Mouse (Mus musculus) intestine, embryonic 15.5 days (tissue): ENCODE results near the gene Got1. TPM values are rescaled to one million over a fixed set of nuclear protein-coding genes. Genes with fewer than 3 reads are reported as not detected.
A peak's percentile ranks its signal among the peaks of the same experiment; 100 is the strongest.

Source experiments
- ATAC-seq: fragments of 200-750 bp; cut with Nextera tagmentation; 2 replicates; pipeline ENCODE4 v1.8.0; 2017; ENCODE audit warnings: moderate TSS enrichment, moderate library complexity
- H3K27ac ChIP-seq: fragments of 300-500 bp; sonication (generic); 2 replicates; pipeline ENCODE4 v1.5.1; 2015; ENCODE audit warnings: mild to moderate bottlenecking, inconsistent platforms
- H3K27me3 ChIP-seq: fragments of 300-500 bp; sonication (generic); replicated peaks from 2 replicates; pipeline ENCODE4 v1.6.1; 2015; ENCODE audit warnings: inconsistent platforms
- H3K36me3 ChIP-seq: fragments of 300-500 bp; sonication (generic); 2 replicates; pipeline ENCODE4 v1.6.1; 2015; ENCODE audit warnings: inconsistent platforms
- H3K4me1 ChIP-seq: fragments of 300-500 bp; sonication (generic); replicated peaks from 2 replicates; pipeline ENCODE4 v1.6.1; 2015; ENCODE audit warnings: inconsistent platforms
- H3K4me2 ChIP-seq: fragments of 300-500 bp; sonication (generic); replicated peaks from 2 replicates; pipeline ENCODE4 v1.6.1; 2015; ENCODE audit warnings: mild to moderate bottlenecking, inconsistent platforms
- H3K4me3 ChIP-seq: fragments of 300-500 bp; sonication (generic); replicated peaks from 2 replicates; pipeline ENCODE4 v1.5.1; 2015; ENCODE audit warnings: inconsistent platforms
- H3K9ac ChIP-seq: fragments of 300-500 bp; sonication (generic); 2 replicates; pipeline ENCODE4 v1.6.1; 2015; ENCODE audit warnings: inconsistent platforms
- H3K9me3 ChIP-seq: fragments of 300-500 bp; sonication (generic); 2 replicates; pipeline ENCODE4 v1.6.1; 2016; ENCODE audit warnings: inconsistent platforms
- WGBS: fragments of 180-500 bp; shearing (Covaris S2); methylation state at CpG from one replicate; pipeline ENCODE4 v1.1.7; 2015; 5-methylcytosine and 5-hydroxymethylcytosine counted together
- polyA plus RNA-seq: library from polyadenylated mRNA; unstranded; fragments of >200 nt; fragmentation: Nextera tagmentation; extraction: Ambion mirVana; gene quantifications from 2 replicates; pipeline ENCODE4 v1.2.1, GENCODE M21; 2015

Got1 gene
- polyA plus RNA-seq: 58.7 and 60.7 TPM in 2 replicates

DNA sequence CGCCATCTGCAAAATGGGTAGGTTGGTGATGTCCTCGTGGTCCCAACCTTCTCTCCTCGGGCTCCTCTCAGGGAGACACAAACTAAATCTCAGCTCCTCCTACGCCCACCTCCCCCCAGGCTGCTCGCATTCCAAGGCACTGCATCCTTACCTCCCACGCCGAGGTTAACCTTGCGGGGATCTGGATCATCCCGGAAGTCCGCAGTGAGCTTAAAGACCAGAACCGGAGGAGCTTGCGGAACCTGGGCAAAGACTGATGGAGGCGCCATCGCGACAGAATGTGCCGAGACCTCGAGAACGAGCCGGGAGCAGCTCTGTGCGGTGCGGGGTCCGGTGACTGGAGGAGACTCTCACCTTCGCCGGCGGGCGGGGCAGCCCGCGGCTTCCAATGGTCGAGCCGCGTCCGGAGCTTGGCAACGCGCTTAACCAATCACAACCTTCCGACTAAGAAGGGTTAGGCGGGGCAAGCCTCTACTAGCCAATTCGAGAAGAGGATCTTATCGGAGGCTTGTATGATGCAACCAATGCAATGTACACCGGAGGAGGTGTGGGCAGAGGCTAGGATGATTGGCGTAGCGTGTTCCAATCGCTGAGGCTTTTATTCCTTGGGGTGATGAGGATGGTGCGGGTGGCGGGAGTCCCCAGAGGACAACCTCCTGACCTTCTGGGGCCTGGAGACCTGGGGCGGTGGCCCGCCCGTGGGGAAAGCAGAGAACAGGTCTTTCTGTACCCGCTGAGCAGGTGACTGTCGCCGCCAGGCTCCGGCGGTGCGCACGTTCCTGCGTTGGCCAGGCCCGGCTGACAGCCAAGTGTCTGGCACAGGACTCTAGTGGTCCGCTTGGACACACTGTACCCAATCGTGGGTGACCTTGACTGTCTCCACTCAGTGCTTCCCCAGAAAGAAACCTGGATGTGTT is at the start of gene Got1:
Got1 (minus strand) TSS at position 419 of the 917 bp plus-strand sequence.
- peaks cover 21% of the 10 kb centered on the region for H3K4me1 ChIP-seq
- H3K4me3 ChIP-seq: peak within 1 kb of the TSS; percentile 67
- no peaks in the 10 kb centered on the region for H3K9me3 ChIP-seq
- under 1% methylated on average over 58 of the region's 58 CpGs for WGBS
- peak within 1 kb of the TSS; percentile 48; the same call in 1 of the 2 replicates for H3K27ac ChIP-seq
- peak within 1 kb of the TSS; percentile 82 for H3K4me2 ChIP-seq
- H3K27me3 ChIP-seq: no peaks in the 10 kb centered on the region
- ATAC-seq: peak; percentile 99
- H3K36me3 ChIP-seq: no peaks in the 10 kb centered on the region
- H3K9ac ChIP-seq: peak within 1 kb of the TSS; percentile 56

DNA sequence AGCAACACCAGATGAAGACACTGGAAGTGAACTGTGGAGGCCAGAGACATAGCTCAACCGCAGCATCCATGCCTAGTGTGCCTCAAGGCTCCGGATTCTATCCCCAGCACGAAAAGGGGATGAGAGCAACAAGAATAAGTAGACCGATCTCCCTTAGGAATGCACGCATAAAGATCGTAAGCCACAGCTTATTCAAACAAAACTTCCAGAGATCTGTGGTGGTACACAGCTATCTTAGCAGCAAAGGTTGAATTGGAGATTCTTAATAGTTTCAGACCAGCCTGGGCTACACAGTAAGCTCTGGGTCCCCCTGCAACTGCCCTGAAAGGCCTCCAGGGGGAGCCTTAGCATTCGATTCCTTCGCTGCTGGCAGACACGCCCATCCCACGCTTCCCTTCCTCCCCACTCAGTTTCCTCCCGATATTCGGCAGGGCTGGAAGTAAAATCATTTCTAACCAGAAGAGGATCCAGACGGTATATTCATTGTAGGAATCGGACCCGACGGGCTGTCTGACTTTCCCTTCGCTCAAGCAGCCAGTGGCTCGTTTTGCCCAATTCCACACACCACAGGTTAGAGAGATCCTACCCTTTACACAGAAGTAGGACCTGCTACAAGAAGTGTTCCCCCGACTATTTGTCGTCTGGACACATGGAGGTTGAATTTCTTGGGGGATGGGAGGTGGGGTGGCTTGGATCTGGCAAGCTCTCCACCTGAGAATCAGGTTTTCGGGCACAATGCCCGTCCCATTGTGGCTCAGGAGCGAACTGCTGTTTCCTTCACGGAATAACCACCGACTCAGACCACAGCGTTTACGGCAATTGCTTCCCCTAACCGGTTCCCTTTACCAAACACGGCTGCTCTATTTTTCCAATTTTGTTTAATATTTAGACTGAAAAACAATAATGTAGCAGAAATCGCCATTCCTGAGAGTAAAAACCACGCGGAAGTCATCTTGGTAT is 46.7 kb upstream of the Got1 start:
- peak overlapping the region; percentile 42 for H3K9ac ChIP-seq
- 11% methylated on average over 32 of the region's 32 CpGs for WGBS
- H3K4me1 ChIP-seq: 0 out of 2 replicates have a peak, but pooled peaks cover 6% of the 10 kb centered on the region
- ATAC-seq: peak; percentile 91
- H3K27ac ChIP-seq: 0 out of 2 replicates have a peak overlapping the region, but pooled peaks have one; percentile 36
- peaks cover 11% of the 10 kb centered on the region for H3K27me3 ChIP-seq
- peak overlapping the region; percentile 87 for H3K4me2 ChIP-seq
- peak overlapping the region; percentile 39 for H3K4me3 ChIP-seq
- H3K9me3 ChIP-seq: no peaks in the 10 kb centered on the region
- H3K36me3 ChIP-seq: no peaks in the 10 kb centered on the region

DNA sequence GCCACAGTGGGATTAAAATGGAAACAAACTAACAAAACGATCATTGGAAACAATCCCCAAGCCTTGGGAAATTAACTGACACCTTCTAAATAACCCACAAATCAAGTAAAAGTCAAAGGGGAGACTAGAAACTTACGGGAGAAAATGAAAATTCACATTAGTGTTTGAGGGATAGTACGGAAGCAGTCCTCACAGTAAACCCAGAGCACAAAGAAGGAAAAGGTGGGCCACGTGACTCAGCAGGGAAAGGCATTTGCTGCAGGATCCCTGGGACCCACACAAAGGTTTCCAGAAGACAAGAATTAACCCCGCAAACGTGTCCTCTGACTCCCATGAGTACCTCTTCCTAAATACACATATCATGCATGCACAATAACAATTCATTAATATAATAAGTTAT is 44.7 kb upstream of the Got1 start:
- no peak overlapping the region for H3K4me3 ChIP-seq
- H3K4me2 ChIP-seq: no peak overlapping the region
- WGBS: 66% methylated on average over 6 of the region's 6 CpGs
- no peak overlapping the region for H3K9ac ChIP-seq
- peaks cover 11% of the 10 kb centered on the region; the same call in 1 of the 2 replicates for H3K27me3 ChIP-seq
- no peak overlapping the region for H3K27ac ChIP-seq
- ATAC-seq: no peak
- no peaks in the 10 kb centered on the region for H3K9me3 ChIP-seq
- H3K36me3 ChIP-seq: no peaks in the 10 kb centered on the region
- peaks cover 13% of the 10 kb centered on the region for H3K4me1 ChIP-seq

DNA sequence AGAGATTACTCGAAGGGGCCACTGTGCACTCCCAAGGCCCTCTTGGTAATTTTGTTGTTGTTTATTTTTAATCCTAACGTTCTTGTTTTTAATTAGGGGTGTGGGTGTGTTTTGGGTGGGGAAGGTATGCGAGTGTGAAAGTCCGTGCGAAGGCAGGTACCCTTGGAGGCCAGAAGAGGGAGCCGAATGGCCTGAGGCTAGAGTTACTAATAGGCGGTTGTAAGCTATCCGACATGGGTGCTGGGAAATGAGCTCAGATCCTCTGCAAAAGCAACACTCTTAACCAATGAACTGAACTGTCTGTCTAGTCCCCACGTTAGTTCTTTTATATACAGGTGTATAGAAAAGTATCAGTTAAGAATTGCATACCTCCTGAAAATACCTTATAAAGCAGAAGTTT is 43.9 kb upstream of the Got1 start:
- no peak overlapping the region for H3K9ac ChIP-seq
- no peak overlapping the region for H3K4me2 ChIP-seq
- H3K27ac ChIP-seq: no peak overlapping the region
- H3K4me3 ChIP-seq: no peak overlapping the region
- 64% methylated on average over 9 of the region's 9 CpGs for whole genome bisulfite sequencing
- H3K36me3 ChIP-seq: no peaks in the 10 kb centered on the region
- no peak for ATAC-seq
- peaks cover 11% of the 10 kb centered on the region; the same call in 1 of the 2 replicates for H3K27me3 ChIP-seq
- H3K4me1 ChIP-seq: peaks cover 21% of the 10 kb centered on the region
- H3K9me3 ChIP-seq: no peaks in the 10 kb centered on the region

DNA sequence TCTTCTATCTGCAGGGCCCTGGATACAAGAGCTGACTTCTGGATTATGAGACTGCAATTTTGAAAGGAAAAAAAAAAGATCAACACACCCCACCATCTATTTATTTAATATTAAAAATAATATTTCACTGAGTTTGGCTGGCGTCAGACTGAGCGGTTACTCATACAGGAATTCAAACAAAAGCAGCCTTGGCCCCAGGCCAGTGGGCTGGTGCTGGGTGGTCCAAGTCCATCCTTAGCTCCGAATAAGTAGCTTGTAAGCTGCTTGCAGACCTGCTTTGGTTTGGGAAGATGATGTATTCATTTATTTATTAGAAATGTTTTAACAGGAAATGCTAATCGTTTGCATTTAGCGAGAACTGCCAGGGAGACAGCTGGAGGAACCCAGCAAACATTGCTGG is 38.8 kb upstream of the Got1 start:
- Histone ChIP-seq H3K36me3 (no peaks in the 10 kb centered on the region), H3K27me3 (no peaks in the 10 kb centered on the region), H3K4me3 (no peak overlapping the region), H3K9ac (no peak overlapping the region), H3K9me3 (no peaks in the 10 kb centered on the region), H3K4me2 (no peak overlapping the region), H3K27ac (peak overlapping the region; percentile 61), H3K4me1 (peaks cover 20% of the 10 kb centered on the region)
- ATAC-seq: peak; percentile 82
- 36% methylated on average over 5 of the region's 5 CpGs for WGBS

DNA sequence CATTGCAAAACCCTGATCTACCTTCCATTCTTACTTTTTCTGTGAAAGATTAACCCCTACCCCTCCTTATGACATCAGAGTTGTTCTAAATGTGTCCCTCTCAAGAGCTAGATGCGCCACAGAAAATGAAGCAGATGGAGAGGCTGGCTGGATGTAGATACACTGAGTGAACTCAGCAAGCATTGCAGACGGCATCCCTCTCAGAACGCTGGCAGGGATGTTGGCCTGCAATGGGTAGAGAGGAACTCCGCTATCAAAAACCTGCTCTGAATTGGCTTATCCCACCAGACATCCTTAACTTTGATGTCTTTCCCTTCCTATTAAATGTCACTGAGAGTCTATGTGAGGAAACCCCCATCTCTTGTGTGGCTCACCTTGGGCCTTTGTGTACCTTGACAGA is 37.4 kb upstream of the Got1 start:
- no peak overlapping the region for H3K27ac ChIP-seq
- H3K9me3 ChIP-seq: no peaks in the 10 kb centered on the region
- no peak overlapping the region for H3K9ac ChIP-seq
- no peak overlapping the region for H3K4me3 ChIP-seq
- H3K4me2 ChIP-seq: no peak overlapping the region
- no peaks in the 10 kb centered on the region for H3K36me3 ChIP-seq
- H3K27me3 ChIP-seq: no peaks in the 10 kb centered on the region
- no peak for ATAC-seq
- peaks cover 20% of the 10 kb centered on the region for H3K4me1 ChIP-seq
- 82% methylated on average over 4 of the region's 4 CpGs for WGBS

DNA sequence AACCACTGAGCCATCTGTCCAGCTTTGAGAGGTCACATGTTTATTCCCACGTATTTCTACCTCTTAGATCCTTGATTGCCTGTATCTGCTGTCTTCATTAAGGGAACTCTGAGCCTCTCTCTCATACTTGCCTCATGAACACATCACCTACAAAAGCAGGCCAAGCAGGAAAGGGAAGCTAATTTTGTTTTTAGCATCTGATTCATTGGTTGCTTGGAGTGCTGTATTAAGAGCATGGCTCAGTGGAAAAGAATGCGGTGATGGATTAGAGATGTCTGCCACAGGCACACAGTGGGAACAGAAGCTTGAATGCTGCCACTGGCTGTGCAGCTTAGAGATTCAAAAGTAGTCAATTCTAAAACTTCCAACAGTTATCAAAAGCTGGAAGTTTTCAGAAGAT is 35.8 kb upstream of the Got1 start:
- ATAC-seq: no peak
- Histone ChIP-seq H3K27me3 (no peaks in the 10 kb centered on the region), H3K4me1 (peaks cover 17% of the 10 kb centered on the region), H3K4me2 (no peak overlapping the region), H3K27ac (0 out of 2 replicates have a peak overlapping the region, but pooled peaks have one; percentile 58), H3K9ac (no peak overlapping the region), H3K36me3 (no peaks in the 10 kb centered on the region), H3K9me3 (no peaks in the 10 kb centered on the region), H3K4me3 (no peak overlapping the region)
- 82% methylated on average over 2 of the region's 2 CpGs for WGBS

DNA sequence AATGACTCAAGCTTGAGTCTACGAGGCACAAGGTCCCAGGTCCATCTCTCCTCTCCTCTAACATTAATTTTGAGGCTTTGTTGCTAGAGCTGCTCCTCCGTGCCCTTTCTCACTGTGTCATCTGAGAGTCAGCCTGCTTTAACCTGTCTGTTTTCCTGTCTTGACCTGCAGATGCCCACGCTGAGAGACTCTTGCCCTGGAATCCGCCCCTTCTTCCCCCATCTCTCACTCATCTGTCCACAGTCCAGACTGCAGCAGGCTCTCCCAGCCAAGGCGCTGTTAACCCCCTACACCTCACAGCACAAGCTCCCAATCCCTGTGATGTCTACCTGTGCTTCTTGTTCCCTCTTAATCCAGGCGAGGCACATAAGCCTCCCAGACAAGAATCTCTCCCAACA is 27.1 kb upstream of the Got1 start:
- H3K27me3 ChIP-seq: peaks cover 2% of the 10 kb centered on the region; the same call in 1 of the 2 replicates
- WGBS: 64% methylated on average over 6 of the region's 6 CpGs
- no peak overlapping the region for H3K4me2 ChIP-seq
- H3K9ac ChIP-seq: no peak overlapping the region
- H3K4me1 ChIP-seq: 0 out of 2 replicates have a peak, but pooled peaks cover 12% of the 10 kb centered on the region
- ATAC-seq: no peak
- no peaks in the 10 kb centered on the region for H3K9me3 ChIP-seq
- no peak overlapping the region for H3K27ac ChIP-seq
- no peaks in the 10 kb centered on the region for H3K36me3 ChIP-seq
- no peak overlapping the region for H3K4me3 ChIP-seq

DNA sequence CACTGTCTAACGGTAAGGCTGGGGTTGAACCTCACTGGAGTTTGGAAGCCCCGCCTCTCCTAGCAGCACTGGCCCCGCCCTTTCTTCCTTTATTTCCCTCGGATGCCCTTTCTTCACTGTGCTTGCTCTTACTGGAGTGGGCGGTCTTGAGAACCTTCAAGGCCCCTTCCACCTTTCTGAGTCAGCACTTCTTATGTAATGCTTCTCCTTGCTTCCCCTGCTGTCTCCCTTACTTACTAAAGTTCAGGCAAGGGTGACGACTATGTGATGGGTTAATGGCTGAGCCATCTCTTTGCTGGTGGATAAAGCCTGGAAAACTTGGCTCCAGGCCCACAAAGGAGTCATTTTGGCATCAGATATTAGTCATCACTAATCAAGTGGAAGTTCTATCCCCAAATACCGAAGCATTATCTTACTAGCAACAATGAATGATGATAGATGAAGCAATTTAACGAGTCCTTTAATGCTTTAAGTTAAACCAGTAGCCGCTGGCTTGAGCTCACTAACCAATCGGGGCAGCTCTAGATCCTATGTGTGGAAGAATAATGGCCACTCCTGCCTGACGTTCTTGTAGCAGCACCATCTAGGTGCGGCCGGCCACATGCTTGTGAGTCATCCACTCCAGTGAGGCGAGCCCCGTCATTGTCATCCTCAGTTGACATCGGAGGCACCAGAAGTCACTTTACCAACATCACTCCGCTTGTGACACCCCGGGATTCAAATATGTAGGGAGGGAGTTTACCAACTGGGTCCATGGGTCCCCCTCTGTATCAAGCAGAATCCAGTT is 26.5 kb upstream of the Got1 start:
- no peak overlapping the region for H3K4me2 ChIP-seq
- H3K9ac ChIP-seq: no peak overlapping the region
- 0 out of 2 replicates have a peak, but pooled peaks cover 18% of the 10 kb centered on the region for H3K4me1 ChIP-seq
- no peaks in the 10 kb centered on the region for H3K9me3 ChIP-seq
- no peak overlapping the region for H3K27ac ChIP-seq
- 80% methylated on average over 18 of the region's 18 CpGs for WGBS
- H3K4me3 ChIP-seq: no peak overlapping the region
- no peak for ATAC-seq
- H3K36me3 ChIP-seq: no peaks in the 10 kb centered on the region
- peaks cover 8% of the 10 kb centered on the region; the same call in 1 of the 2 replicates for H3K27me3 ChIP-seq

DNA sequence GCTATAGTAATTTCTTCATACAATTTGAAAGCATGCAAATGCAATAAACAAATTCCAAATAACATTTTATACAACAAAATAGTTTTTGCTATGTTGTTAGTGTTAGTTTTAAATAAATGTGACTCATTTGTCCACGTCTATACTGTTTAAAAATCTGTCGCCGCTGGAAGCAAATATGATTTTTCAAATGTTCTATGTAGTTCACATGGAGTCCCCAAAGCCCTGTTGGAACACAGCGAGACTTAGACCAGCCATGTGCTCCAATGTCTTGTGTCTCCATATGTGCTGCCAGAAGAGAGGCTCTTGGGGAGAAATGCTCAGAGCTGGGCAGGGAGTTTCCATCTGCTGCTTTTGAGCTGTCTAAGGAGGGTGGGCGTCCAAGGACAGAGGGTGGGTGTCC is 23.7 kb upstream of the Got1 start:
- Histone ChIP-seq H3K36me3 (no peaks in the 10 kb centered on the region), H3K4me3 (no peak overlapping the region), H3K9ac (no peak overlapping the region), H3K27ac (peak overlapping the region; percentile 71; the same call in 1 of the 2 replicates), H3K9me3 (no peaks in the 10 kb centered on the region), H3K4me1 (0 out of 2 replicates have a peak, but pooled peaks cover 18% of the 10 kb centered on the region), H3K4me2 (no peak overlapping the region), H3K27me3 (peaks cover 9% of the 10 kb centered on the region; the same call in 1 of the 2 replicates)
- 65% methylated on average over 5 of the region's 5 CpGs for WGBS
- peak; percentile 72 for ATAC-seq

DNA sequence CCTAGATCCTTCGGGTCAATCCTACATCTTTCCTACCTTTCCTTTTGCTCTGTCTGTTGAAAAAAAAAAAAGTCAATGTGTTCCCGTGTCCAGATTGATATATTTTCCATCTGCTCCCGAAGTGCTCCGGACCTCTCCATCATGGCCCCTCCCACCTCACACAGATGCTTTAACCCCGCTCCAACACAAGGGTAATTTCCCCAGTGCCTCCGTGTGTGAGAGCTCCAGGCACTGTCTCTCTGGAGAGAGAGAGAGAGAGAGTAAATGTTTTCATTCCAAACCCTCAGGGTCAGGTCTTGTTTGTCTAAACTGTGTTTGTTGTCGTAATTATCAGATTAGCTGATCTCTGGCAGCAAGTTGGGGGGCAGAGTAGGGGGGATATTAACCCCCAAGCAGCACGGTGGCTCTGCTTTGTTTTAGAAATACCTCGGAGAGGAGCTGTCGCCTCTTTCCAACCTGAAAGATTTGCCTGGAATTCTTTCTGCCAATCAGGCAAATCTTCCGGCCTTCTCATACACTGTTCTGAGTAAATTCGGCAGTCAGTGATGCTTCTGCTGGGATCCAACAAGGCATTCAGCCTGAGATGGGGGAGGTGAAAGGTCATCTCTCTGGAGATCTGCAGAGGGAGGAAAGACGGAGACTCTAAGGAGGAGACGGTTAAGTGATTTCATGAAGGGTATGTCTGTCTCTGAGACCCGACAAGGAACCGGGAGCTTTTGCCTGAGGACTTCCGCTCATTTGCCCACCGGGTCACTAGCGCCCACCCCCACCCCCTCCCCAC is 22.1 kb upstream of the Got1 start:
- Histone ChIP-seq H3K27me3 (peaks cover 14% of the 10 kb centered on the region; the same call in 1 of the 2 replicates), H3K27ac (peak overlapping the region; percentile 66), H3K4me1 (0 out of 2 replicates have a peak, but pooled peaks cover 18% of the 10 kb centered on the region), H3K4me3 (no peak overlapping the region), H3K36me3 (no peaks in the 10 kb centered on the region), H3K4me2 (peak overlapping the region; percentile 36), H3K9me3 (no peaks in the 10 kb centered on the region), H3K9ac (no peak overlapping the region)
- ATAC-seq: peak; percentile 58
- WGBS: 7% methylated on average over 19 of the region's 19 CpGs
